Mouse (Mus musculus) heart, postnatal 10 days (tissue): ENCODE data around the gene Hist2h2be. TPM values are rescaled to one million over a fixed set of nuclear protein-coding genes. Genes with fewer than 3 reads are reported as not detected.
"Not testable (repeated sequence)": the region's sequence is repeated elsewhere in the genome, so short reads cannot be mapped to it uniquely, and the experiment has no call there.

Source experiments
- DNase-seq, 2 experiments: peaks; one replicate each; pipeline ENCODE4 v3.0.0; 2021
- intact Hi-C: fragments of 180-260 bp; cut with DNase I; formaldehyde crosslinking; loops from one replicate; pipeline ENCODE4 v1.15.1; 2025
- microRNA-seq, 2 experiments: library from miRNA; unstranded; fragments of <30 nt; microRNA quantifications; one replicate each; pipeline ENCODE4 v1.2.0; 2022
- total RNA-seq, 2 experiments: library from RNA; stranded (reverse); gene quantifications; 2 replicates each; pipeline ENCODE4 v1.2.3; 2021

The Hist2h2be gene
- total RNA-seq, 2 experiments from 2014 or later, result 4.6 to 5.9 TPM

- DNase-seq, result no peak
- intact Hi-C loops, result no loop called here
Observed at GRCm38 (mm10) chr3:96257190-96257589, 36.3 kb downstream of the Hist2h2be start.

DNA sequence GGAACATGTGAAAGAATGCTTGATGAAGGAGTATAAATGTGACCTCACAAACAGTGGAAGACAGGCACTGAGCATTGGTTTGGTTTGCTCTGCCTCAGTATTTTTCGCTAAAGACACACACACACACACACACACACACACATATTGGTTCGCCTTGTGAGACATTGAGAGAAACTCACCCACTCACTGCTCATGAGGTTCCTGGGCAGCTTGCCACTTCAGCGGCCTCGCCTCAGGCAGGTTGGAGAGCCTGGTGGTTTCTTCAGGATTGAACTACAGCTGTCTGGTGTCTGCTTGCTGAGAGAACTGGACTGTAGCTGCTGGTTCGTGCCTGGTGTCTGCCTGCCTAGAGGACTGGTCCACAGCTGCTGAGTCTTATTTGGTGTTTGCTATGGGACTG is 39.3 kb downstream of the Hist2h2be start:
- no peak for DNase-seq
- intact Hi-C loops, result no loop called here

GRCm38 (mm10) chr3:96261623-96262022 is 40.7 kb downstream of the Hist2h2be start:
- intact Hi-C loops, result no loop called here
- DNase-seq, result no peak

DNA sequence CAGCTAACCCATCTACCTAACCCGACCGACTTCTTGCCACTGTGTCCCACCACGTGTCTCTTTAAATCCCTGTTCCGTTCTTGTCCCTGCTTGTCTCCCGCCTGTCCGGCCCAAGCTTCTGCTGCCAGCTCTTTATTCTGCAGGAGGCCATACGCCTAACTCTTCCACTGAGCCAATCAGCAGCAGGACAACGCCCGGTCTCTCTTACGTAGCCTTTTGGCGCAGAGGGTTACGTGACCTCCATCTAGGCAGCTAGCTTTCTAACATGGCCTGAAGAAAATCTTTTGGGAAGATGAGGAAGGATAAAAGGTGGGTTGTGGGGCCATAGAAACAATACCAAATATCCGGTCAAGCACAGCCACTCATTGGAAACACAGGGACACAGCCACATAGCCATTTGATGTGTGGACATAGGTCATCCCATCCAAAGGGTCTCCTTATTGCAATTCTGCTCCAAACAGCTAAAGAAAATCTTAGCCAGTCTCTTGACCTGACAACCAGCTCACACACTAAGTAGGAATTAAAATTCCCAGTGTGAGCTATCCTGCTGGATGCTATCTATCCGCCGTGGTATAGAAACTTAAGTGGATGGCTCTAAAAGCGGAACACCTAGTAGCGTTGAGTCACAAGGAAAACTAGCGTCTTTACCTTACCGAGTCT is 41.4 kb downstream of the Hist2h2be start:
- intact Hi-C loops, result no loop called here
- peak; percentile 93 for DNase-seq

DNA sequence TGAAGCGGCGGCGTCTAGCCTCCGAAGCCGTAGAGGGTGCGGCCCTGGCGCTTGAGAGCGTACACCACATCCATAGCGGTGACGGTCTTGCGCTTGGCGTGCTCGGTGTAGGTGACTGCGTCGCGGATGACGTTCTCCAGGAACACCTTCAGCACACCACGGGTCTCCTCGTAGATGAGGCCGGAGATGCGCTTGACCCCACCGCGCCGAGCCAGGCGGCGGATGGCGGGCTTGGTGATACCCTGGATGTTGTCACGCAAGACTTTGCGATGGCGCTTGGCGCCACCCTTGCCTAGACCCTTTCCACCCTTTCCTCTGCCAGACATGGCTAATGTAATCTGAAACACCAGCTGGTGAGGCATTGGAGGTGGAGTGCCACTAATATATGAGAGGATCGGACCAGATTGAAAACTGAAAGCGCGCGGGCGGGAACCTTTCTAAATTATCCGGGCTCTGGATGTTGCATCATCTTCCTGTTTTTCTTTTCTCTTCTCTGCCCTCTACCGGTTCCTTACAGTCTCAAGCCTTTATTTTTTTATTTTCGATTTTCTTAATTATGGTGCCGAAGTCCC is 42.1 kb downstream of the Hist2h2be start, which contains the start of gene Hist2h4:
Gene Hist2h4, minus strand, starts transcription at position 333 of the 572 bp plus-strand sequence.
- intact Hi-C loops, result no loop called here
- peak; percentile 97 to 98 for DNase-seq

DNA sequence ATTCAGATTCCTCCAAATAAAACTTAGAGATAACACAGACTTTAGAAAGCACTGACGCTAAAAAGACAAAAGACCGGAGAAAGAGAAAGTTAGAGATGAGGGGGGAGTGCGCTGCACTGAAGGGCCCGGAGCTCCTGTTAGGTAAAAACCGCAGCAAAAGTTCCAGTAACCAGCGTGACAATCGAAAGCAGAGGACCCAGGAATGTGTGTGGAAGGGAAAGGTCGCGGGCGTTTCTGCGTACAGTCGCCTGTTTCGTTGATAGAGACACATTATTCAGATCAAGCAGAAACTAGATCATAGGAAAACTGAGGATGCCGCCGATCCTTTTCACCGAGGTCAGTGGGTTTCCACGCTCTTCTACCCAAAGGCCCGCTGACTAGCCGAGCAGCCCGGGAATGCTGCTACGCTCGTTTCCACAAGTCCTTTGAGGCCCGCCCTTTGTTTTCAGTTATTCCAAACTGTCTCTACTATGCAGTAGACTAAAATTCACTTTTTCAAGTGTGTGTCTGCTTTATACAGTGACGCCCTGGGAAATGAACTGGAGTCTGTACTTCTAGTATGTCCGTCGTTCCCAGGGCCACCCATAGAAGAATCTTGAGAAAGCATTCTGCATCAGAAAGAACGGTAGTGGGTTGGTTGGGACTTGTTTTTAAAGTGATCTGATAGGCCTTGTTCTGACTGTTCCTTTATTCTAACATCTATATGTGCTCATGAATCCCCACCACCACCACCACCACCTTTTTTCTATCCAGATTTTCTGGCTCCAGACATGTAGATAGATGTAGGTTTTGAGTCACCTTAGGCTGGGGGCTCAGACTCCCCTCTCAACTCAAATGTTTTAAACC is 42.9 kb downstream of the Hist2h2be start:
- intact Hi-C loops, result no loop called here
- DNase-seq, result peak; percentile 70 to 77

GRCm38 (mm10) chr3:96264404-96264949 is 43.6 kb downstream of the Hist2h2be start:
- intact Hi-C loops, result no loop called here

DNA sequence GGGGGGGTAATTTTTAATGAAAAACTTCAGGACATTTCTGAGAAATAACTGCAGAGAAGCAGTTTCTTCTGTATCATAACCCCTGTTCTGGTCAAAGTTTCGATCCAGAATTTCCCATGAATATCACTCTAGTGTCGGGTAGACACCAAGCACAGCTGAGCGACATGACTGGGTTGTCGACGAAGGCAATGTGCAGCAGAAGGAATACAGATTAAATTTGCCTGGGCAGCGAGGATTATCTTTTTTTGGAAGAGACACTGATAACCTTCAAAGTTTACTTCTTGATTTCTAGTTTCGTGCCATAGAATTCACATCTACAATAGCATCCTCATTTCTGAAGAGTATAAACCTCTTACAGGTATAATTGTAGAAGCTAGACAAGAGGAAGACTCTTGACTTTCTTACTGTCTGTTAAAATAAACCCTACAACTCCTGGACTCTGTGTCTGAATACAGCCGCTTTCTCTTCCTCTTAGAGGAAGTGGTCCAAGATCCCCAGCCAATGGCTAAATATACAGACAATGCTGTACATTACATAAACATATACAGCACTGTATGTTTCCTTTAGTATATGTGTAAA is 45.3 kb downstream of the Hist2h2be start:
- DNase-seq, result no peak
- intact Hi-C loops, result no loop called here

More at GRCm38 (mm10) chr3:96264404-96264949, 43.6 kb downstream of the Hist2h2be start:
- no peak for DNase-seq

GRCm38 (mm10) chr3:96267541-96267940 is 46.6 kb downstream of the Hist2h2be start:
- no peak for DNase-seq
- intact Hi-C loops, result no loop called here

DNA sequence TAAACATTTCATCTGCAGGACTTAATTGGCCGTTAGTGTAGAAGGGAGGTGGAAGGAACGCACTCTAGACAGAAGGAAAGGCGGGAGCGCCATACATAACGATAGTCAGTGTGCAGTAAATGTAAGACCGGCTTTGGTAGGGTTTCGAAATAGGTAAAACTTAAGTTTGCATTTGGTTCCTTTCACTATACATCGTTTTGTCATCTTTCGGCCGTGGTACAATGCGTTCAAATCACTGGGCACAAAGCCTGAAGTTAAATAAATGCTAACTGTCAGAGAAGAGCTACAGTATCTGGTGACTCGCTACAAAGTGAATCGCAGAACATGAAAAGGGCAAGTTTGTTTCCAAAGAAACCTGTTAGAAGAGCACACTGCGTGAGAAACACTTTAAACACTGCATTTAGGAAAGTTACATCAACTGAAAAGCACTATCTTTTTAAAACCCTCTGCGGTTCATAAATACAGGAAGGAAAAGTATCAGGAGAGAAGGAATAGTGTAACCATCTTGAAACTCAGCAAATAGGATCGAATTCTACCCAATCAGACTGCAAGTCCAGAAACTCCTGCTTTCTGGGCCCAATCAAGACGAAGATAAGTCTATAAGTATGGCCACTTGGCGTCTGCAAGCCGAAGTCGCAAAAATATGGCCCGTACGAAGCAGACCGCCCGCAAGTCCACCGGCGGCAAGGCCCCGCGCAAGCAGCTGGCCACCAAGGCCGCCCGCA is 47.3 kb downstream of the Hist2h2be start, which contains the start of gene Hist2h3b:
Gene Hist2h3b, plus strand, starts transcription at position 604 of the 725 bp plus-strand sequence.
- intact Hi-C loops, result no loop called here
- peak; percentile 86 to 87 for DNase-seq

DNA sequence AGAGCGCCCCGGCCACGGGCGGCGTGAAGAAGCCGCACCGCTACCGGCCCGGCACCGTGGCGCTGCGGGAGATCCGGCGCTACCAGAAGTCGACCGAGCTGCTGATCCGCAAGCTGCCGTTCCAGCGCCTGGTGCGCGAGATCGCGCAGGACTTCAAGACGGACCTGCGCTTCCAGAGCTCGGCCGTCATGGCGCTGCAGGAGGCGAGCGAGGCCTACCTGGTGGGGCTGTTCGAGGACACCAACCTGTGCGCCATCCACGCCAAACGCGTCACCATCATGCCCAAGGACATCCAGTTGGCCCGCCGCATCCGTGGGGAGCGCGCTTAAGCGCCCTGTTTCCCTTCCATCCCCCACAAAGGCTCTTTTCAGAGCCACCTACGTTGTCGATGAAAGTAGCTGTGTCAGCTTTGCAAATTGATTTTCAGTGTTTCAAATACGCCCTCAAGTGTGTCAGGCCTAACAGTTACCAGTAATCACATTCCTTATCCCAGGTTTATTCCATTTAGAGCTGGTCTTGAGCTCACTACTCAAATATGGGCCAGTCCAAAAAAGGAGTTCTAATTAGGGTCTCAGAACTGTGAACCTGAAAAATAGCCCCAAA is 48.0 kb downstream of the Hist2h2be start:
- intact Hi-C loops, DNase-seq: not testable (repeated sequence)

DNA sequence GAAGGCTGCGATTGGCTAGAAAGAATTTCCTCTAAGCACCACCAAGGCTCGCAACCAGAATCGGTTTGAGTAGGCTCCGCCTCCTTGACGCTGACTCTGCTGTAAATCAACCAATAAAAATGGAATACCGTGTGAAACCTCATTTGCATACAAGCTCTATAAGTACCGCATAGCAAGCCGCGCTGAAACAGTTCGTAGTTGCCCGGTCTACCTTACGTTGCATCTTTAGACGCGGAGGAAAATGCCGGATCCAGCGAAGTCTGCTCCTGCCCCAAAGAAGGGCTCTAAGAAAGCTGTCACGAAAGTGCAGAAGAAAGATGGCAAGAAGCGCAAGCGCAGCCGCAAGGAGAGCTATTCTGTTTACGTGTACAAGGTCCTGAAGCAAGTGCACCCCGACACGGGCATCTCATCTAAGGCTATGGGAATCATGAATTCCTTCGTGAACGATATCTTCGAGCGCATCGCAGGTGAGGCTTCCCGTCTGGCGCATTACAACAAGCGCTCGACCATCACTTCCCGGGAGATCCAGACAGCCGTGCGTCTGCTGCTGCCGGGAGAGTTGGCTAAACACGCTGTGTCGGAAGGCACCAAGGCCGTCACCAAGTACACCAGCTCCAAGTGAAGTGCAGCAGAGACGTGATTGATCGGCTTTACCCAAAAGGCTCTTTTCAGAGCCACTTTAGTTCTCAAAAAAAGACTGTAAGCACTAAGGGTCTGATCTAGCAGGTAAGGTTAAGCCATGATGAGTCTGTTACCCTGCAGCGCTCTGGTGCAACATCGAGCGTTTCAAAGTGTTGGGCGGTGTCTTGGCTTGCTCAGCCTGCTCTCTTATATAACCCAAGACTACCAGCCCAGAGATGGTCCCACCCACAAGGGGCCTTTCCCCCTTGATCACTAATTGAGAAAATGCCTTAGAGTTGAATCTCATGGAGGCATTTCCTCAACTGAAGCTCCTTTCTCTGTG is 48.9 kb downstream of the Hist2h2be start, which contains the start of gene Hist2h2bb:
Gene Hist2h2bb, plus strand, starts transcription at position 242 of the 964 bp plus-strand sequence.
- intact Hi-C loops, result no loop called here
- DNase-seq, result peak; percentile 91 to 93

Small RNA genes within 50 kb of the gene (microRNA-seq; reads per million reads assigned to microRNA genes)
- 0 to 0.70 reads per million in 2 experiments for gene Gm44492
- 0 reads per million in 2 experiments for gene Gm47311
- 0 reads per million in 2 experiments for gene Gm47313

Other genes starting within 250 kb of the Hist2h2be start
- gene Plekho1, start 225.1 kb upstream of the Hist2h2be start, total RNA-seq, result 100 to 1,000 TPM; 111 to 118 TPM
- 10 to 100 TPM; 24.7 to 34.4 TPM for gene Vps45, start 162.7 kb upstream of the Hist2h2be start, total RNA-seq
- gene Otud7b, start 116.6 kb upstream of the Hist2h2be start, total RNA-seq, result 10 to 100 TPM; 50.9 to 51.0 TPM
- gene Mtmr11, start 59.1 kb upstream of the Hist2h2be start, total RNA-seq, result 1 to 10 TPM; 6.6 to 7.8 TPM
- 10 to 100 TPM; 27.8 to 28.2 TPM for gene Sf3b4, start 48.8 kb upstream of the Hist2h2be start, total RNA-seq
- 10 to 100 TPM; 13.7 to 14.0 TPM for gene Sv2a, start 40.0 kb upstream of the Hist2h2be start, total RNA-seq
- 10 to 100 TPM; 19.3 to 19.6 TPM for gene Bola1, start 1.4 kb upstream of the Hist2h2be start, total RNA-seq
- 10 to 100 TPM; 10.6 to 14.9 TPM for gene Hist2h2ab, start 1.3 kb upstream of the Hist2h2be start, total RNA-seq
- 100 to 1,000 TPM; 103 to 121 TPM for gene Hist2h2ac, start 239 bp upstream of the Hist2h2be start, total RNA-seq
- 10 to 100 TPM; 78.6 to 96.2 TPM for gene Hist2h3c2, start 18.0 kb downstream of the Hist2h2be start, total RNA-seq
- gene Hist2h2aa2, start 19.2 kb downstream of the Hist2h2be start, total RNA-seq, result 100 to 1,000 TPM; 615 to 716 TPM
- 10 to 100 TPM; 21.8 to 28.9 TPM for gene Hist2h2aa1, start 24.4 kb downstream of the Hist2h2be start, total RNA-seq
- under 1 TPM in 1 of 2 experiments, not detected in 1; 0.22 TPM for gene Hist2h3c1, start 25.6 kb downstream of the Hist2h2be start, total RNA-seq
- gene Hist2h4, start 42.2 kb downstream of the Hist2h2be start, total RNA-seq, result 10 to 100 TPM; 49.8 to 51.8 TPM
- 100 to 1,000 TPM; 369 to 427 TPM for gene Hist2h3b, start 47.5 kb downstream of the Hist2h2be start, total RNA-seq
- 100 to 1,000 TPM; 376 to 419 TPM for gene Hist2h2bb, start 48.6 kb downstream of the Hist2h2be start, total RNA-seq
- gene Fcgr1, start 72.8 kb downstream of the Hist2h2be start, total RNA-seq, result 1 to 10 TPM in 1 of 2 experiments, under 1 TPM in 1; 0.38 to 1.2 TPM
- not detected for gene BC107364, start 231.2 kb downstream of the Hist2h2be start, total RNA-seq